Mouse (Mus musculus) heart, adult 18-20 months (tissue): ENCODE data around the gene Pcsk6. TPM values are rescaled to one million over a fixed set of nuclear protein-coding genes. Genes with fewer than 3 reads are reported as not detected.

ENCODE experiments used
- DNase-seq, 2 experiments: peaks; one replicate each; pipeline ENCODE4 v3.0.0; 2021 to 2022; ENCODE audit warnings: mixed read lengths in 1 of 2
- total RNA-seq, 2 experiments: library from RNA; stranded (reverse); gene quantifications; 2 replicates each; pipeline ENCODE4 v1.2.3; 2021

Pcsk6 gene
- total RNA-seq, 2 experiments from 2014 or later, result 34.8 to 36.9 TPM

DNA sequence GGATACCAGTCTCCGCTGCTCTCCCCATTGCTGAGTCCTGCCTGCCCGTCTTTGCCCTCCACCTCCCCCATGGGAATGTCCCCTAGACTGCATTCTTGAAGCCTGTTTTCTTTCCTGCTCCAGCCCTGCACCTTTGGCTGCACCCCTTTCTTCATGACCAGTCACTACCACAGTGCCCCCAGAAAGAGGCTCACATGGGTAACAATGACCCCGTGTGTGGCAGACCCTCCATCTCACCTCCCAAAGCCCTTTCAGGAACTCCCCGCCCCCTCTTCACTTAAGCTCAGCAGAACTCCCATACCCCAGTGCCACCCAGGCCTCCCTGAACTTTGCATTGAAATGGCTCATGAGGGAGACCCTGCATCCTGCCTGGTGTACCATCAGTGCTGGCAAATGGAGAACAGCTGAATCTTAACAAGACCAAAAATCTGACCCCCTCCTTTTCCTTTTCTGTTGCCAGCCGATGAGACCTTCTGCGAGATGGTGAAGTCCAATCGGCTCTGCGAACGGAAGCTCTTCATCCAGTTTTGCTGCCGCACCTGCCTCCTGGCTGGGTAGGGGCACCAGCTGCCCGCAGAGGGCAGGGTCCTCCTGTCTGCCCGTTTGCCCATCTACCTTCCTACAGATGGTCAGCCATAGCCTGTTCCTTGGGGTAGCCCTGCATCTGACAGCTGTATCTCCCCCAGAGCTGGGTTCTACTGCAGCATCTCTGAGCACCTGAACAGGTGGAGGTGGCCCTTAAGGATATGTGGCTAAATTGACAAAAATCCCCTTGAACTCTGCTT lies 187.1 kb downstream of the Pcsk6 start:
- DNase-seq, result no peak

DNA sequence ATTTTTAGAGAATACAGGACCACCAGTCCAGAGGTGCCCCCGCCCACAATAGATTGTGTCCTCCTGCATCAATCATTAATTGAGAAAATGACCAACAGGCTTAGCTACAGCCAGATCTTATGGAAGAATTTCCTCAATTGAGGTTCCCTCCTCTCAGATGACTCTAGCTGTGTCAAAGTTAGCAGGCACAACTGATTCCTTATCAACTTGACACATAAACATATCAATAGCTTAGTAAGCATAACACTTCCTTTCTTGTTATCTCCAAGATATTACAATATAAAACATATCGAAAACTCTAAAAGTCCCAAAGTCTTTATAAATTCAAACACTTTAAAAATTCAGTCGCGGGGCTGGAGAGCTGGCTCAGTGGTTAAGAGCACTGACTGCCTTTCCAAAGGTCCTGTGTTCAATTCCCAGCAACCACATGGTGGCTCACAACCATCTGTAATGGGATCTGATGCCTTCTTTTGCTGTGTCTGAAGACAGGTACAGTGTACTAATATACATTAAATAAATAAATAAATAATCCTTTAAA lies 192.5 kb downstream of the Pcsk6 start:
- DNase-seq, result no peak

DNA sequence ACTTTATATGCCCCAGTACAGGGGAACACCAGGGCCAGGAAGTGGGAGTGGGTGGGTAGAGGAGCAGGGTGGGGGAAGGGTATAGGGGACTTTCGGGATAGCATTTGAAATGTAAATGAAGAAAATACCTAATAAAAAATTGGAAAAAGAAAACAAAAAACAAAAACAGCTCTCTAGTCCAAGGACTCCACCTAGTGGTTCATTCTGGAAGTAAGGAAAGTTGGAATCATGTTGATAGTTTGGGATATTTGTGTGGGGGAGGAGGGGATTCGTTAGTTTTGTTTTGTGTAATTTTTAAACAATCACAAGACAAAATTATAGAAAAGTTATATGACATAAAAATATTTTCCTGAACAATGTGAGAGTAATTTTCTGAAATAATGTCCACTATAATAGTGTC lies 193.8 kb downstream of the Pcsk6 start:
- DNase-seq, result peak in 1 of 2 experiments; percentile 63

DNA sequence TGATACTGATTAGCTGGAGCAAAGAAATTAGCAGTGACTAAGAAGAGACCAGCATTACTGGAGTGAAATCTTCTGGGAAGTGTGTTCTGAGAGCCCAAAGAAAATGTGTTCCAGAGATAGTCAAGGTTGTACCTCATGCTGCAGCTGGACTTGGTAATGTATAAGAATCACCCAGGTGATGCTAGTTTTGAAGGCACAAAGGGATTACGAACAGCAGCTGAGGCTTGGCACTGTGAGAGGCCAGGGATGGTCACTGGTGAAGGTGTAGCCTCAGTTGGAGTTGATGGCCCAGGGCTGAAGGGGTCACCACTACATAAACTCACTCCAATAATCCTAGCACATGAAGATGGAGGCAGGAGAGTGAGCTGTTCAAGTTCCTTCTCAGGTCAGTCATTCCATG lies 197.2 kb downstream of the Pcsk6 start, which contains the start of gene Snrpa1:
Snrpa1 (plus strand) TSS at position 301 of the 400 bp plus-strand sequence.
- no peak for DNase-seq

DNA sequence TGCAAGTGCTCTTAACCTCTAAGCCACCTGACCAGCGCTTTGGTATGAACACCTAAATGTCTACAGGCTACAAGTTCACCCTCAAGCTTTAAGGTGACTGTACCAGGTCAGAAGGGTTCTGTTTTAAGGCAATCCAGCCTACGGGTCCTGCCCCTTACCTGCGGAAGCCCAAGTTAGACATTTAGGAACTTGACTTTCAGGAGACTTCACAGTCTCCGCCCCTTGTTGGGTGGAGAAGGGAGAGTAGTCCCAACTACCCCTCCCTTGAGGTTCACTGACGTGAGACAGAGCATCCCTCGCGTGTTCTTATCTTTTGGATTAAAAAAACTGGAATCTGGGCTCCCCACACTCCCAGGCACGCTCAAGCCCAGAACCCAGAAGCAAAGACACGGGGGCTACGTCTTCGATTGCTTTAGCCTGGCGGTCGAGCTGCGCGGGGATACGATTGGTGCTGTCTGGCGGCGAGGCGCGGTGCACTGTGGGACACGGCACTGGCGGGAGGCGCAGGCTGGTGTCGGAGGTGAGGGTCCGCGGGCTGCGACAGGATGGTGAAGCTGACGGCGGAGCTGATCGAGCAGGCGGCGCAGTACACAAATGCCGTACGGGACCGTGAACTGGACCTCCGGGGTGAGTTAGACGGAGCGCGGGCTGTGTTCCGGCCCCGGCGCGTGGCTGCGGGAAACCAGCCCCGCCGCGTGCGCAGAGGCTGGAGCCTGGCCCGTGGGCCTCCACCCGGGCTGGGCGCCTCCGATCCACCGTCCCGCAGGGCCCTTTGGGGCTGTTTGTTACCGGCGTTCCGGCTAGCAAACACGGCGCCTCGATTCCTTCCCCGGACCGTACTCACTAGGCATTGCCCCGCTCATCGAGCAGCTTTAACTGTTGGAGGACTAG lies 198.8 kb downstream of the Pcsk6 start:
- peak; percentile 90 to 94 for DNase-seq

DNA sequence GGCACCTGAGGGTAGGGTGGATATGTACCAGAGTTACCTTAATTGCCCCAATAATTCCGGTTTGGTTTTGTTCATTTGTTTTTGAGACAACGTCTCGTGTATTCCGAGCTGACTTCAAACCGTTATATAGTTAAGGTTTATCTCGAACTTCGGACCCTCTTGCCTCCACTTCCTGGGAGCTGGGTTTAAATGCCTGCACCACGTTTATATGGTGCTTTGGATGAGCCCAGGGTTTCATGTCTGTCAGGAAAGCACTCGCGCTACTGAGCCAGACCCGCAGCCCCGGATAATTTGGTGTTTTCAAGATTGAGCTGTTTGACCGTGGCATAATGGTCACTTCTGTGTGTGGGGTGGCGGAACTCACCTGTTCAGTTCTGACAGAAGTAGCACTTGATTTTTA lies 199.5 kb downstream of the Pcsk6 start:
- no peak for DNase-seq

DNA sequence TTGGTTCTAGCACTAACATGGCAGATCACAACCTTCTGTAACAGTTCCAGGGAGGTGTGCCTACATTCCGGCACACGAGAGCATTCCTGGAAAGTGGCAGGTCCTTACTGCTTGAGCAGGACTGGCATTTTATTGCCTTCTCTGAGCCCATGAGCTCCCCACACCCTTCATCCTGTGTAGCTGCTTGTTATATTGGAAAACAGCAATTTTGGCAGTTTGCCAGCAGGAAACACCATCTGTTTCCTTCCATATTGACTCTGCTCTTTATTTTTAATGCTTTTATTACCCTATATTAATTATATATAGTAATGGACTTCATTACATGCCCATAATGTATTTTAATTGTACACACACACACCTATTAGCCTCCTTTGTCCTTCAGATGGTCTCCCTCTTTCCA lies 214.9 kb downstream of the Pcsk6 start:
- DNase-seq, result no peak

DNA sequence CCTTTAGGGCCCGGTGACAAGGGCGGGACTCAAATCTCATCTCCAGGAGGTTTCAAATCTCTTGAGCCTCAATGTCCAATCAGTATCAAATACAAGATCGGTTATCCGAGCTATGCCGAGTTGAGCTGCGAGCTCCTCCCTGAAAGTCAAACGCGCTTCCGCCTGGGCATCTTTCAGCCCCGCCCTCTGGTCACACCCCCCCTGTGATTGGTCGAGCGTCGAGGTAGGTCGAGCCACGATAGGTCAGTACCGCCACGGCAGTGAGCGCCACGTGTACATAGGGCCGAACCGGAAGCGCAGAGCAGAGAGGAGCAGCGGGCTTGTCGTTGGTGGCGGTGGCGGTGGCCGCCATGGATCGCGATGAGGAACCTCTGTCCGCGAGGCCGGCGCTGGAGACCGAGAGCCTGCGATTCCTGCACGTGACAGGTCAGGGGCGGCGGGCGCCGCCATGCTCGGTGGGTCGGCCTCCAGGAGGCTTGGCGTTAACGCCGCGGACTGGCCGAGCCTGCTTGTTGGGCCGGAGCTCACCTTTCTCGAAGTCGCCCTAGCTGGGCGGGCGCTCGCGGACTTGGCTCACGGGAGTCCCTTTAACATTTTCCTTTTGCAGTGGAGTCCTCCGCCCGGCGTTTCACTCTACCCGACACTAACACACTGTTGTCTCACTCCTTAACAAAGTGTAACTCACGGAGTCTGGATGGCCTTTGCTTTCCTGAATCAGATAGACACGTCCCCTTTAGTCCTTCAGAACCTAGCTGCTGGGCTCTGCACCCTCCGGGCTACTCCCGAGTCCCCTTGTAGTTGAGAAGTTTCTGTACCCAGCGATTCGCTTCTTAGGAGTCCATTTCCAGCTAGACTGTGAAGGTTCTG lies 218.1 kb downstream of the Pcsk6 start, which contains the start of gene Selenos:
Selenos (plus strand) TSS at position 286 of the 867 bp plus-strand sequence.
- peak; percentile 97 for DNase-seq

DNA sequence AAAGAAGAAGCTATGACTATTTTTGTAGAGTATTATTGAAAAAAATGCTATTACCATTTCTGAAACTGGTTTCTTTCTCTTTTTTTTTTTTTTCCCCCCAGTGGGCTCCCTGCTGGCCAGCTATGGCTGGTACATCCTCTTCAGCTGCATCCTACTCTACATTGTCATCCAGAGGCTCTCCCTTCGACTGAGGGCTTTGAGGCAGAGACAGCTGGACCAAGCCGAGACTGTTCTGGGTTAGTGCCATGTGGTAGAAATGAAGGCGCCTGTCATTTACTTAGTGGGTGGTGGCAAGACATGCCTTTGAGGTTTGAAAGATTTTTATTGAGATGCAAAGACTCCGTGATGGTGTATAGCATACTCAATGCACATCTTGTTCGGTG lies 218.7 kb downstream of the Pcsk6 start:
- no peak for DNase-seq

DNA sequence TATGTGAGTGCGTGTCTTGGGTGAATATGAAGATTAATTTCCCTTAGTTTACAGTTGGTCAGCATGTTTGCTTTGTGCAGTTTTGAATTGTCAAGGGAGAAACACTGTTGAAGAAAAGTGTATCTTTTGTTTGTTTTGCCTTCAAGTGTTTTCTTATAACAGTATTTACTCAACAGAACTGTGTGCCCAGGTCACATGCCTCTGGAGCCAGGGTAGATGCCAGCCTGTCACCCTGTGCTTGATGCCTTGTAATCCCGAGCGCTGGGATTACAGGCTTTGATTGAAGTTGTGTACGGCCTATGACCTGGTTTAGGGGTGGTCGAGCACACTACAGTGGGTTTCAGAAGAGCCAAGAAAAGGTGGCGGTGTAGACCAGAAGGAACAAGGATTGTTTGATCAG lies 222.2 kb downstream of the Pcsk6 start:
- DNase-seq, result no peak

DNA sequence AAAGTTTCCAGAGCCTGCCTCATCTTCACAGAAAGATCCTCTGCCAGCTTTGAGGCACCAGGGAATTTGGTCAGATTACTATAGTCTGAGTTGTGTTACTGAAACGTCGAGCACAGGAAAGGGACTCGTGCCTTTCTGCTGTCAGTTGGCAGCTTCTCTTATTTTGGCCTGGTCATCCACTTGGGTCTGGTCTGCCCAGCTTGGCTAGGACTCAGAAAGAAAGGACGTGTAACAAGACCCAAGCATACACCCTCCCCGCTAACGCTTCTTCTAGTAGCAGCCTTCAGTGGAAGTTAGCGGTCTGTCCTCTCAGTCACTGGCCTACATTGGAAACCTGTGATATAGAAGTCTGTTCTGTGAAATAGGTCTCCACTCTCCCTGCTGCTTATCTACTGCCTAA lies 223.0 kb downstream of the Pcsk6 start:
- peak; percentile 28 to 35 for DNase-seq

DNA sequence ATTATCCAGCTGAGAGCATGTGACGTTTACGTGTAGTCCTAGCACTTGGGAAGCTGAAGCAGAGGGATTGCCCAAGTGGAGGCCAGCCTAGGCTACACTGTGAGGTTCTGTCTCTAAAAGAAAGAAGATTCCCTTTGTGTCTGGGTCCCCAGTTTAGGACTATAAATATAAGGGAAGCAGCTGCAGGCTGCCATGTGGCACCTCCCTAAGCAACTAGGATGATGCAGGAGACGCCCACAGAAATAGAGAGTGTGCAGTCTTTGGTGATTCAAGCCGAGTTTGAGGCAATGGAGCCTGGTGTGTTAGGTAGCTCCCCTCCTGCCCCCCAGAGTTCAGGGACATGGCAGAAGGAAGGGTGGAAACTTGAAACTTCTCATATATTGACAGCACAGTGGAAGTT lies 226.1 kb downstream of the Pcsk6 start:
- DNase-seq, result no peak

DNA sequence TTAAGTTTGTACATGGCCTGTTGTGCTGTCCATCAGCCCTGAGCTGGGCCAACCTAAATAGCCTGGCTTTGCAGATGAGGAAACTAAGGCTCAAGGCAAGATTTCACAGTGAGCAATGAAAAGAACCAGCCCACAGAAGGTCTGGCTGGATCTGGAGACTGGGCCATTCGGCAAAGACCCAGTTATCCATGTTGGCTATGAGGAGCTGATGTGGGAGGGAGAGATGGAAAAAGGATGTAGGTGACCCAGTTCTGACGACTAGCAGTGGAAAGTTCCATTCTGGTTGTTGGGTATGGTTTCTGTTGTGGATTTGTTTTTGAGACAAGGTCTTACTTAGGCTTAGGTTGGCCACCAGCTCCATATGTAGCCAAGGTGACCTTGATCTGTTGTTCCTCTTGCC lies 226.5 kb downstream of the Pcsk6 start:
- DNase-seq, result no peak

DNA sequence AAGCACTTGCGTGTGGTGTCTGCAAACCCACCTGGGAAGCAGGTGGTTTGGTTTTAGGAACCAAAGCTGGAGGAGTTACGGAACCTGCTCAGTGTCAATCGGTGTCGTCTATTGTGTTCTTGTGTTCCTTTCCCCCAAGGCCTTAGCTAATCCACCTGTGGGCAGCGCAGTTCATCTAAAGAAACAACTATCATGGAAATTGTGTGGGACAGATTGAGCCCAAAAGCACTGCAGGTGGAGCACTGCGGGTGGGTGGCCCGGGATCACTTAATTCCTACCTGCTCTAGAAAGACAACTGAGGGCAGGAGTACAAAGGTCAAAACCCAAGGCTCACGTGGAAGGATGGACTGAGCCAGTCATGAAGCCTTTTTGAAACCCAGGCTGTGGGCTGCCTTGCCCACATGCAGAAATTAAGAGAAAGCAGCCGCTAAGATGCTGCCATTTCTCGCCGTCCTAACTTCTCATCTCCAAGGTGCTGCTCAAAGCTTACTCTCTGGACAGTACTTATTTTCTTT lies 229.2 kb downstream of the Pcsk6 start:
- DNase-seq, result no peak

DNA sequence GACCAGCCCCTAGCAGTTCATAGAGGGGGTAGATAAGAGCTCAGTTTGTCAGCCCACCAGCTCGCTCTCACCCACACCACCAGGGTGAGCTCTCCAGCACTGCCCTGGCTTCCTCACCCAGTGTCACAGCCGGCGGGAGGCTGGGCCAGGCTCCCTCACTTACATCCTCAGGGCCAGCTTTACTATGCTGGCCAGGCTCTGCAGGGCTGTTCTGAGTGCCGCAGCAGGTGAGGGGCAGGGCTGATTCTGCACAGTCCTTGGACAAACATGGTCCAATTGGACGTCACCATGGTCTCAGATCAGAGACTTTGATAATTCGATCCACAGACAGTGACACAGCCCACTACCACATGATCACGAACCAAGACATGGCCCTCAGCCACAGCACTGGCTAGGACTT lies 230.0 kb downstream of the Pcsk6 start:
- no peak for DNase-seq

DNA sequence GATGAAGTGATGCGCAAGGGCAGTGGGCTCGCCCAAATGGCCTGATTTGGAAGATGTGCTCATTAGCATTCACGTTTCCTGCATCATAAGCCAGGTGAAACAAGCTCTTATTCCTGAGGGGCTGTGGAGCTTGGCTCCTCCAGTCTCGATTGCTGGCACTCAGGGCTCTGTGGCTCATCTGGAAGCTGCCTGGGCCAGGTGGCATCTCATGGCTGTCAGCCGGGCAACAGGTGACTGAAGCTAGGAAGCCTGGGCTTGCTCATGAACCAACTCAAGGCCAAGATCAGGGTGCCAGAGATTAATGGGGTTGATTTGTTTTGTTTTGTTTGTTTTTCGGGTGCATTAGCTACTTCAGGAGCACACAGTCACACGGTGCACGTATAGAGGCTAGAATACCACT lies 231.1 kb downstream of the Pcsk6 start:
- no peak for DNase-seq

DNA sequence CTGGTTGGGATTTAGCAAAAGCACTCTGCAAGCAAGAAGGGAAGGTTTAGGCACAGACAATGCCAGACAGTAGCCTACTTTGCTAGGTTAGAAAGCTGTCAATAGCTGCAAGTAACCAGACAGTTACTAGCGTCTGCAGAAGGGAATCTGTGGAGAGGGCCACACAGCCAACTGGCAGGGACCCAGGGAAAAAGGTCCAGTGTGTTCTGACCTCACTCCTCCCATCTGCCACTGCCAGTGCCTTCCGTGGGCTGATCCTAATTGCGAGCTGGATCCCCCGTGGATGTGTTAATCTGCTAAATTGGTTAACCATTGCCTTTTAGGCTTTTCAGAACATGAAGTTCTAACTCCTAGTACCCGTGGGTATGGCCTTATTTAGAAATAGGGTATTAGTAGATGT lies 232.6 kb downstream of the Pcsk6 start:
- peak in 1 of 2 experiments; percentile 45 for DNase-seq

DNA sequence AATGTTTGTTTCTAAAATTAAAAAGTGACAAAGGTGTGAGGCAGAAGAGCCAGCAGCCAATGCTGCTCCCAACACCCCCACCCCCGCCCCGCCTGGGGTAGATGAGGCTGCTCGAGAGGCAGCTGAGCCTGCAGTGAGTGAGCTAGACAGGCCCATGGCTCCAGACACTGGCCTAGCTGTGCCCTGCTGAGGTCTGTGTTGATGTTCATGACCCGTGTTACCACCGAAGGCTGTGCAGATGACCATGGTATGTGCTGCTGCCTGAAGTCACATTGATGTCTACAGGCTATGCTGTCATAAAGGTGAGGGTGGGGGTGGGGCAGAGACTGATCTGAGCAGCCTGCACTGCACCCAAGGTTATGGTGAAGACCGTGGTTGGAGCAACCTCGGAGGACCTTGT lies 237.3 kb downstream of the Pcsk6 start:
- DNase-seq, result no peak
